In genomic region chr2:135029700-135030099, GRCm38 (mm10) we compare ENCODE assay signal across 10 mouse cellular contexts.
DNase-seq lines count a peak whose midpoint lies in the region; ATAC-seq lines count a peak whose summit lies in the region.
"Had no signal": no experiment of that assay in that cellular context is flagged by ENCODE, and none has a peak within 500 bp of the region (broad histone marks: within the 10 kb centered on the region; RNA-seq: fewer than 3 reads in every experiment).

No protein-coding gene starts in this region.

- 0 out of 2 replicates have a peak overlapping the region, but pooled peaks have one; percentile 2 for H3K27ac ChIP-seq in hindbrain, embryonic 16.5 days (ENCODE audit: low read depth, low read length)
- H3K27ac ChIP-seq in neural tube, embryonic 15.5 days (replicated peaks) = no peak overlapping the region; the same call in 1 of the 2 replicates

- intact Hi-C loops in left cerebral cortex, postnatal 25 days (cut with DNase I) = no loop called here

- no peak overlapping the region for H3K9ac ChIP-seq in hindbrain, embryonic 16.5 days (ENCODE audit: low read depth, low read length)
- no peak overlapping the region for H3K9ac ChIP-seq in neural tube, embryonic 15.5 days (replicated peaks)

- H3K4me2 ChIP-seq in hindbrain, embryonic 16.5 days (ENCODE audit: low read length) = peak overlapping the region; percentile 43
- peak overlapping the region; percentile 31 for H3K4me2 ChIP-seq in neural tube, embryonic 15.5 days

- no peaks in the 10 kb centered on the region for H3K27me3 ChIP-seq in hindbrain, embryonic 16.5 days (replicated peaks; ENCODE audit: control insufficient read depth, insufficient read depth, low read length)
- no peaks in the 10 kb centered on the region for H3K27me3 ChIP-seq in neural tube, embryonic 15.5 days (replicated peaks)

- peak; percentile 89 for ATAC-seq in frontal cortex, adult (ENCODE audit: low TSS enrichment)
- ATAC-seq in hindbrain, embryonic 16.5 days = peak; percentile 75; the same call in 1 of the 2 replicates
- ATAC-seq in neural tube, embryonic 15.5 days (ENCODE audit: low FRiP score) = peak; percentile 42; the same call in 1 of the 2 replicates

- peaks cover 7% of the 10 kb centered on the region for H3K4me1 ChIP-seq in hindbrain, embryonic 16.5 days (ENCODE audit: control insufficient read depth, insufficient read depth, low read depth, low read length)
- H3K4me1 ChIP-seq in neural tube, embryonic 15.5 days = peaks cover 16% of the 10 kb centered on the region

- no peaks in the 10 kb centered on the region for H3K9me3 ChIP-seq in hindbrain, embryonic 16.5 days (ENCODE audit: control insufficient read depth, low read length)
- no peaks in the 10 kb centered on the region for H3K9me3 ChIP-seq in neural tube, embryonic 15.5 days (replicated peaks)

- H3K4me3 ChIP-seq in hindbrain, embryonic 16.5 days (ENCODE audit: low read length) = no peak overlapping the region
- H3K4me3 ChIP-seq in neural tube, embryonic 15.5 days (replicated peaks) = no peak overlapping the region

- 17% methylated on average over 6 of the region's 6 CpGs for WGBS in hindbrain, embryonic 16.5 days
- WGBS in neural tube, embryonic 15.5 days = 18% methylated on average over 6 of the region's 6 CpGs

- no peak for DNase-seq in frontal cortex, postnatal 10 days (ENCODE audit: low spot score in 2 of 2)
- peak; percentile 28 to 43 for DNase-seq in left cerebral cortex, postnatal 25 days (ENCODE audit: low spot score in 2 of 2)
- DNase-seq in left cerebral cortex, adult 11 months (ENCODE audit: low spot score) = no peak
- no peak for DNase-seq in thymus, postnatal 10 days (ENCODE audit: low spot score in 2 of 2)
- DNase-seq in T-cell, adult 2 months (ENCODE audit: low spot score) = no peak
- DNase-seq: B cell, adult 2 months; spleen, adult 18-20 months had no signal

- no peaks in the 10 kb centered on the region for H3K36me3 ChIP-seq in hindbrain, embryonic 16.5 days (ENCODE audit: control insufficient read depth, insufficient read depth, low read length)
- H3K36me3 ChIP-seq in neural tube, embryonic 15.5 days = no peaks in the 10 kb centered on the region

Comparison
In these comparisons a context has a peak if more than half of its experiments do, and no peak if none do; other contexts are left out.
1. DNase-seq: peak in left cerebral cortex, postnatal 25 days (2 of 2); none in frontal cortex, postnatal 10 days (0 of 2), left cerebral cortex, adult 11 months (single experiment), thymus, postnatal 10 days (0 of 2) and T-cell, adult 2 months (single experiment).
2. Peak in every context shown above with its lines, with median percentiles within 50 percentile points of each other: ATAC-seq.